Mouse (Mus musculus): ENCODE measurements at regions not wholly inside any gene's neighbourhood (a gene's known extent, or its start where the extent isn't known, plus 50 kb on each side); places are given as distances from the start of the nearest gene placed in this dataset.
A peak's percentile ranks its signal among the peaks of the same experiment; 100 is the strongest.

DNA sequence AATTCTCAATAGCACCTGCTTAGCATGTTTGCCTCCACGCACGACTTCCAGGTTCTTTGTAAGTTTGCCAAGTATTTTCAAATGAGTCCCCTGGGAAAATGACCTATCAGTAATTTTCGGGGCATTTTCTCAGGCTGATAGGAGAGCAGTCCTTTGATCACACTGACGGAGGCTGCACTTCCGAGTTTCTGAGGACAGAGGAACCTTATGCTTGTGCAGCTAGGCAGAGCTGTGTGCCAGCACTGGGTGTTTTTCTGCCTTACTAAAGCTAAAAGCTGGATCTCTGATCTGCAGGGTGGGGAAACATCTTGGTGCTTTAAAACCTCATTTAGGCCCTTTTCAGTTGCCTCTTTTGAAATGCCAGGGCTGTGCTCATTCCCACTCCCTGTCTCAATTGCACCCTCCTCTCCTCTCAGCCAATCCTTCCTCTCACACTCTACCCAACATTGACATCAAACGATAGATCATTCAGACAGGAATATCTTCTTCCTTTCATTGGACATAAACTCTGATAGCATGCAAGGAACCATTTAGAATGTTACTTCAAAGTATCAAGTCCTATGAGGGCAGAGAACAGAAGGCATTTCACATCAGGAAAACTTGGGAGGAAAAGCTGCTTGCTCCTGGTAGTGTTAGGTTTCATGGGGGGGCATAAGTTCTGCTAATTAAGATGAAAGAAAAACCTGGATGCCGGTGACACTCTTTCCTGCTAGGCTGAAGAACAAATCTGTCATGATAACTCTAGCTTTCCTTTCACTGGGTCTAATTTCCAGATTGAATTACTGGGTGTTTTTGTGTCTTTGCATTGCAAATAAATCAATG, 95.3 kb downstream of the Lurap1l start:
- DNase-seq (ENCODE audit: low spot score in 2 of 2), result no peak

DNA sequence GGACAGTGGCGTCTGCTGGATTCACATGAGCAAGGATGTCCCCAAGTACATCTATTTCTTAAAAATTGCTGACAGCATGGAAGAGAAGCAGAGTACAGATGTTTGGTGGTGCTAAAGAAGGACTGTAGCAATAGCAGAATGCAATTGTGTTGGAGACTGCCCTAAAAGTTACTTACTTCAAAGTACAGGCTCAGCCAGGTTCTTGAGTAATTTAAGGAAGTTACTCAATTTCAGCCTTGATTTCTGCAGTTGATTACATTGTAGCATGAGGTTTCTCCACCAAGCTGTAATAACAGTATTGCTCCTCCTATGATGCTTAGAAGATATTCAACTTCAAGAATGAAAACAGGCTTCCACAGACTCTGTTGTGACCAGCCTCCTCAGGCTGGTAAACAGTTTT, 96.1 kb downstream of the Lurap1l start:
- no peak for DNase-seq (ENCODE audit: low spot score in 2 of 2)

DNA sequence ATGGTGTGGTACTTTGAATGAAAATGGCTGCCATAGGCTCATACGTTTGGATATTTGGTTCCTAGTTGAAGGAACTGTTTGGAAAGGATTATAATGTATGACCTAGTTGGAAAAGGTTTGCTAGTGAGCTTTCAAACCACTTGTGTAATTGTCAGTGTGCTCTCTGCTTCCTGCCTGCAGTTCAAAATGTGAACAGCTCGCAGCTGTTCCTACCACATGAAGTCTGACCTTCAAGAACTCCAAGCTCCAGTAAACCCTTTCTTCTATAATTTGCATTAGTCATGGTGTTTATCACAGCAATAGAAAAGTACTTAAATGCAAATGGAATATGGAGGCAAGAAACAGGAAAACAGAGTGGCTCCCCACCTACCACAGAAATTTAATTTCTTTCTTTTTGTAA, 111.4 kb downstream of the Lurap1l start:
- no peak for DNase-seq (ENCODE audit: low spot score in 2 of 2)

DNA sequence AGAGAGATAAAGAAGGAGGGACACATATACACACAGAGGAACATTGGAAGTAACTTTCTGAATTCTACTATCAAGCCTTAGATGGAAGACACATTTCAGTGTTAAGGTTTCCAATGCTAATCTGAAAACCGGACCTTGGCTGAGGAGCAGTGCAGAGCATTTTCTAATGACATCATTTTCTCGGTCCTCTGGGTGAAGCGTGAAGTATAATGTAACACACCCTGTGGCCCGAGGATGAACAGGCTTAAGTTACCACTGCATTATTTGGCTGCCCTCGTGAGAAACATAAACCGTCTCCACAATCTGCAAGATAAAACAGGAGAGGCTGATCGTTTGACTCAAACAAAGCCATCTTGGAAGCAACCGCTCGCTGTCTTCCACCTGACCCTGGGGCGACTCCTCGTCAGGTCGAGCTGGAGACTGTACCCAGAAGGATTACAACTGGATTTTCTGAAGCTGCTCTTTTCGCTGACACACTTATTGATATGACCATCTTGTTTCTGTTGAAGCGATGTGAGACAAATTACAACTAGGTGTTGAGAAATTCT, 113.1 kb downstream of the Lurap1l start:
- DNase-seq (ENCODE audit: low spot score in 2 of 2), result no peak

DNA sequence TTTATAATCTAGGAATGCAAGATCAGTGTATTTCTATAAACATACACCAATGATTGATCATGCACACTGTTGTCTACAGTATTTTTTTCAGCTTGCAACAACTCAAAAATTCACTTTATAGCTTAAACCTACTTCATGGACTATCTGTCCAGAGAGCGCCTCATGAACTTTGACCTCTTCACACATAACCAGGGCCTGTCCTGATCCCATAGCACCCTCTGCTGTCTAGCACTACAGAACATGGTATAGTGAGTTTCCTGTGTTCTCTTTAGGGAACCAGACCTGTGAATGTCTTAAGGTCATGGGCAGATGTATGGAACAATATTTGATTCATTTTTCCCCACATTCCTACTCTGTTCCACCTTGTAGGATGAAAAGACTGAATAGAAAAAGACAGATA, 117.1 kb downstream of the Lurap1l start:
- DNase-seq (ENCODE audit: low spot score in 2 of 2), result no peak

DNA sequence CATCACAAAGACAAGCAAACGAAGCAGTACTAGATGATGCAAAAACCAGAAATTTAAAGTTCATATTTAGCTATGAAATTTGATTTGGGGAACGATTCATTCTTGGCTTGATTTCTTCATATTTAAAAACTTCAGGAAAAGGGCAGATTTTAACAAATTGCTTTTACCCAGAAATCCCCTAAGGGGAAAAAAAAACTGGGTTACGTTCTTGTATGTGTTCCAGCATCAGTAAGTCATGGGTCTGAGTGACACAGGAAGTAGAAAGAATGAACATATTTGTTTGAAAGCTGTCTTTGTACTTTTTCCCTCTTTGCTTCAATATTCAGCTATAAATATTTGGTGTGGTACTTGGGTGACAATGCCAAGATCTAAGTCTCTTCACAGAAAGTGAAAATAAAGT, 120.2 kb downstream of the Lurap1l start:
- DNase-seq (ENCODE audit: low spot score in 2 of 2), result no peak

DNA sequence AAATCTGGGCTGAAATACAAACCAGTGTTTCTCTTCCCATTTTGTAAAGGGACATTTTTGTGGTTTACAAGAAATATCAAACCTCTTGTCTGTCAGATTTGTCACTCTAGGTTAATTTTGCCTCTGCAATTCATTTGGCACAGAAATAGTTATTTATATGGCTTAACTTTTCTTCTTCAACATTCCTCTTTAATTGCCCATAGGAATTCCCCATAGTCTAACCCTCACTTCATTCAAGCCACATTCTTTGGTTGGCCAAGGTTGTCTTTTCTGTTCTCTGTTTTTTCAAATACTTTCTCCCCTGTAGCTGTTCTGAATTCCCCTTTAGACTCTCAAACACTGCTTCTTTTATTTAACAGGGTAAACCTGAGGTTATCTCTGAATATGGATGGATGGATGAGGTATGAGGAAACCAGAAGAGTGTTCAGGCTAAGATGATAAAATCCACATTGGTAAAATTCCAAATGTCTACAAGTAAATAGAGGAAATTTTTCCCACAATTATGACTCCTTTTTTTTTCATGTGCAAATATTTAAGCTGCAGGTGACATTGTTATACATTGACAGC, 127.0 kb downstream of the Lurap1l start:
- DNase-seq (ENCODE audit: low spot score in 2 of 2), result no peak

DNA sequence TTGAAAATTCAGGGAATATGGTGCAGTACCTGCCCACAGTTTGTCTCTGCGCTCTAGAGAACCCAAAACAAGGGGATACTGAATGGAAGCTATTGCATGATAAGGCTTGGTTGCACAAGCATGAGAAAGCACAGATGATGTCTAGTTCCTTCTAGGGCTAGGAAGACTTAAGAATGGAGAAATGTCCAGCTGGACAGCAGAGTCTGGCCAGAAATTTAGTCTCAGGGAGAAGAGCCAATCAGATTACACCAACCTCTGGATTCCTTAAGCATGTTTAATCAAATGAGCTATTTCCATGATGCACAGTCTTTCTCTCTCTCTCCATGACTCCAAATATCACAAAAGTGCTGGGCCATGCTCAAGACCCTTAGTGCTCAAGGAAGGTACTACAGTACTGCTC, 147.8 kb downstream of the Lurap1l start:
- no peak for DNase-seq (ENCODE audit: low spot score in 2 of 2)

DNA sequence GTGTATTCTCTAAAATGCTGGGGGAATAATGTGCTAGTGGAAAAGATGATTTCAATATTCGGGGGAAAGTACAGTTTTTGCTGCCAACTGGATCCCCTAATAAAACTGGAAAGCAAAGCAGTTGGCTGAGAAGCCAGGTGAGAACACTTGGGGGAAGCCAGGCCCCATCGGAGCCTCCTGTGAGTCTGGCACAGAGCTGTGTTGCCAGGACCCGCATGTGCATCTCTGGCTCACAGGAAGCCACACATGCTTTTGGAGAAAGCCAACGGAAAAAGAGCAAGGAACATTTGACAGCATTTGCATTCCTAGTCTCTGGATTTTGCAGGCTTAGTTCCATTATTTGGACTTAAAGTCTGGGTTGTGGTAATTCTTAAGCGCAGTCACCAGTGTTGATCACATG, 148.4 kb downstream of the Lurap1l start:
- no peak for DNase-seq (ENCODE audit: low spot score in 2 of 2)

DNA sequence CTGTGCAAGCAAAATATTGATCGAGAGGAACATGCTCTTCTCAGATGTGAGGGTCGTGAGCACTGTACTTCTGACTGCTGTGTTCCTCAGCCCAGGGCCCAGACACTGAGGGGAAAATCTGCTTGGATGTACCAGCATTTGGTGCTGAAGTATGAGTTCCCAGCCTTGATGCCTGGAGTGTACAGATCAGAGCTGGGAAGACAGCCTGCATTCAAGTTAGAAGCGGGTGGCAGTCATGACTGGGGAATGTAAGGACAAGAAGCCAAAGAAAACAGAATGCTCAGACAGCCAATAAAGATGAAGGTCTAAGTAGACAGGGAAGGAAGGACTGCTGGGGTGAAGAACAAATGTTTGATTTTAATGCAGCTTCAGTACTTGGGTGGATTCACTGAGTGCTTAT, 148.9 kb downstream of the Lurap1l start:
- peak in 1 of 2 experiments; percentile 2 for DNase-seq (ENCODE audit: low spot score in 2 of 2)

DNA sequence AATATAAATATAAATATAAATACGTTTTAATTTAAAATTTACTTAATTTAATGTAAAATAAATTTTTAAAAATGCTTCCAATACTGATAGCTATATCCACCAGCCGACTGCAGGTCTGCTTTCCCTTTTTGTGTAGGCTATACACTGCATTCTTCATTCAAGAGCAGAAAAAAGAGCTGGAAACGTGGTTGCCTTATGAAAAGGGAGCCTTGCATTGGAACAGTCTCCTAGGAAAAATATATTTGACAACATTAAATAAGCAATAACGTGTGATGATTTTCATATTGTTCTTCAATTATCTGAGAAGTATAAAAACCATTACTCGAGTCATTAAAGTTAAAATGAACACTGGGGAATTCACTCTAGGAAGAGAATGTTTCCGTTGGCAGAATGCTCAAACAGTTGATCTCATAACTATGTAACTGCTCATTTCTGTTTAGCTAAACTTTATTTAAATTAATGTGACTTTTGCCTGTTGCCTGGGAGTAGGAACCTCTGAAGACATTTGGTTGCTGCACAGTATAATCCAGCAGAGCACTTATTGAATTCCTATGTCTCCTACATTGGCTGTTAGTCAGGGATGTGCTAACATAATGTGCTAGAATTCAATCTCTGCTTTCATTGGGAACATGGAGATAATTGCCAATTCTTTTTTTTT, 172.0 kb downstream of the Lurap1l start:
- no peak for DNase-seq (ENCODE audit: low spot score in 2 of 2)

DNA sequence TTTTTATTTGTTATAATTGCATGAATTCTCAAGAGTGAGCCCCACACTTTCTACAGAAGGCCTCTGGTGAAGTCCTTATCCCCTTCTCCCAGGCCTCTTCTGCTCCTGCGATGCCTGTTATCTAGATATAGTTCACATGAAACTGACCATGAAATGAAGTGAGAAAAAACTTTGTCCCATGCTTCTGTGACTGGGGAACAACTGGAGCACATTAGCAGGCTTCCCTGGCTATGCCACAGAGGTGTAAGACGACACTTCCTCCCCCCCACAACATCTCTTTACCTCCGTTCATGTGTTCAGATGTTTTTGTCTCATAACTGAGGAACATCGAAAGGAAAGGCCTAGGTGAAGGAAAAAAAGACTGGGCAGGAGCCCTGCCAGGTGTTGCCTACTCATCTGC, 174.7 kb downstream of the Lurap1l start:
- DNase-seq (ENCODE audit: low spot score in 2 of 2), result no peak

DNA sequence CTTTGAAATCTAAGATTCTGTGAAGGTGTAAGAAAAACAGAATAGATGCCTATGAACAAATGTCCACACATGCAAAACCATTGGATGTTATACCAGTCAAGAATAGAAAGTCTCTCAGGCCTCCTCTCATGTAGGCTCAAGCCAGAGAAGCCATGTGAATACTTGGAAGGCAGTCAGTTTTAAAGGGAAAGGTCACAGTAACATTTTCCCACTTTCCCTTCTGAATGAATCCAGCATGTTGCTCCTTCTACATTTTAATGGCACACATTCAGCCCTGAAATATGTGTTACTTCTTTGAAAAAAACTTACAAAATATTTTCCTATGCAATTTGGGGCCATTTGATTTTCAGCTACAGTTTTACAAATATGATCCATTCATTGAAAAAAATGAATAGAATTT, 186.1 kb downstream of the Lurap1l start:
- DNase-seq (ENCODE audit: low spot score in 2 of 2), result no peak

DNA sequence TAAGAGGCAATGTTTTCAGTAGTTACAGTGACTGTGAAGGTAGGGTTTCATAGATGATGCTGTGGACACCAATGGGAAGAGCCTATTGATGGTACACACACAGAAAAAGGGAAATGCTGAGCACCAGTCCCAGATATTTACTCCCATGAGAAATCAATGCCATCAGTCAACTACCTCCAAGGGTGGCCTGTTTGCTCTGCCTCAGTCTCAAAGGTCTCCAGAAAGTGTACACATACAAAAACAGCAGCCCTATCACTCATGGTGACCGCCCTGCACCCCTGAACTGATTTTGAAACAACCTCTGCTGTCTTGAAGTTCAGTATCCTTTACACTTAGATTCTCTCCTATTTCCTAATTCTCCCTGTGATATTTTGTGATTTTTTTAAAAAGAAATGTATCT, 187.2 kb downstream of the Lurap1l start:
- no peak for DNase-seq (ENCODE audit: low spot score in 2 of 2)

DNA sequence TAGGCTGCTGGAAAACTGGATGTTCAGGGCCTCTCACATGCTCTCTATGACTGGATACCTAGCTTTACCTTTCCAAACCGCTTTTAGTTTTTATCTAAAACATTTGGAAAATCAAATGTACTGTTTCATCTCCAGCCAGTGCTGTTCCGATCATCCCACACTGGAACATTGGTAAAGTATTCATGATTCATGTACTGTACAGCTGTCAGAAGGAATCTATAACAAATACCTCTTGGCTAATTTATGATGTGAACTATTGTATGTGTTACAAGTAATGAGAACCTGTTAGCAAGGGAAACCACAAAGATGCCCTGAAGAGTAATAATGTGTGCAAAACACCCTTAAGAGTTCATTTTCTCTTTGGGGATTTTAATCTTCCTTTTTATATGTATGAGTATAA, 190.6 kb downstream of the Lurap1l start:
- no peak for DNase-seq (ENCODE audit: low spot score in 2 of 2)

DNA sequence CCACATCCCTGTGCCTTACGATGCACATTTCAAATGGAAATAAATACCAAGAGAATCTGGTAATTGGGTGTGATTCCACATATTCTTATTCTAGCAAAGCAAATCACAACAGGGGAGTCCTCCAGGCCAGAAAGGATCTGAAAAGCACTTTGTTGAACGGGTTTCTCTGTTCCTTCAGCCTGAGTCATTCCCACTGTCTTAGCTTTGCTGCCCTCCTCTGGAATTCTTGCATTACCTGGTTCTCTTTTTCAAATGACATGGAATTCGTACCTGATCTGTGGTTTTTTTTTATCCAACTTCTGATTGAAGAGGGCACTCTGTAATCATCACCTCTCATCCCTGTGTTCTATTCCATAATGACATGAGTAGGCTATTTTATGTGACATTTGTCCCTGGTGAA, 200.9 kb downstream of the Lurap1l start:
- peak in 1 of 2 experiments; percentile 3 for DNase-seq (ENCODE audit: low spot score in 2 of 2)

DNA sequence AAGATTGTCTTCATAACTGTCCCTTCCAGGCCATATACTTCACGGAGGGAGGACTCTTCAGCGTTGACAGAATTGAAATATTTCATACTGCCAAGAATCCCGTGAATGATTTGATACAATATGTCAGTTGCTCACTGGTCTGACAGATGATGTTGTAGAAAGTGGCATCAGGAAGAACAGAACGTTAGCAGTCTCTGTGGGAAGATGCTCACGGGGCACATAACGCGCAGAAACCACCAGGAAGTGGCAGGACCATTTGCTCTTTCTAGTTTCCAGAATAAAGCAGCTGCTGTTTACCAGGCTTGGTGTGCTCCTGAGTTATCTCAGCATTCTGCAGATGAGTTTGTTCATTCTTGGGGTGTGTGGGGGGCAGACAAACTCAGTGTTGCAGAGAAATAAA, 206.0 kb downstream of the Lurap1l start:
- DNase-seq (ENCODE audit: low spot score in 2 of 2), result no peak

DNA sequence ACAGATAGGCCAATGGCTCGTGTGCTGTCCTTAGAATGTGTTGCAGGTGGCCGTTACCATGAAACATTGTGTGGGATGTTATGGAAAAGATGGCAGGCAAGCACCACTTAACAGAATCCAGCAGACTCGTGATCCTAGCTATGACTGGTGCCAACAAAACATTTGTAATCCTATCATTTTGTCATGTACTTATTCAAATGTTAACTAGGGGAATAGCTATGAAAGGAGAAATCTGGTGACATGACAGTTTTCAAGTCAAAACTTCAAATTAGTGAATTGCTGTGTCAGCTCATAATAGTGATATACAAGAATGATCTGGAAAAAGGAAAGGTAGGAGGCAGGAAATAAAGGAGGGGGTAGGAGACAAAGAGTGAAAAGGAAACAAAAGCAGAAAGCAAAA, 213.7 kb downstream of the Lurap1l start:
- DNase-seq (ENCODE audit: low spot score in 2 of 2), result no peak

DNA sequence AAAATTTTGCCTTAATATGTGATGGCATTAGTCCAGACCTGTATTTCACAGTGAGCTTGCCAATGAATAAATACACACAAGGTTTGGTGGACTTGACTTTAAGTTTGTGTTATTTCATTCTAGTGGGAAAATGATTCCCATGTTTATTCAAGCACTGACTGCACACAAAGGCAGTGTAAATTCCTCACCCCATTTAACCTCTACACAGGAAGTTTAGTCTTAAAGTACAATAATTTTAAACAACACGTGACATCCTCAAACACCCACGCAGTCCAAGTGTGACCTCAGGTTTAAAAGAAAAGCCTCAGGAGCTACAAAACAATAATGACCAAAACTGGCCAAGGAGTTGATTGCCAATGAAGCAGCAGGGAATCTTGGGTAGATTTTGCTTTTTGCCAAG, 219.4 kb downstream of the Lurap1l start:
- no peak for DNase-seq (ENCODE audit: low spot score in 2 of 2)

DNA sequence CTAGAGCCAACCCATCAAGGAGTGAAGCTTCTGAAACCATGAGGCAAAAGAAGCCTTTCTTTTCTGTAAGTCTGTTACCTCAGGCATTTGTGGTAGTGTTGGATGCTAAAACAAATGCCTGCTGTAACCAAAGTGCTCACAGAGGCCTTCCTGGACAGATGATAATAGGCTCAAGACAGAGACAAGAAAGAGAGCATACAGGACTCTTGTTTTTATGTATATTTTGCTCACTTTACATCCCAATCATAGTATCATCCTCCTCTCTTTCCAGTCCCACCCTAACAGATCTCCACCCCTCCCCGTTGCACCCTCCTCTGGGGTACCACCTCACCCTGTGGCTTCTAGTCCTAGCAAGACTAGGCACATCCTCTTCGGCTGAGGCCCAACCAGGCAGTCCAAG, 262.7 kb downstream of the Lurap1l start:
- DNase-seq (ENCODE audit: low spot score in 2 of 2), result no peak

DNA sequence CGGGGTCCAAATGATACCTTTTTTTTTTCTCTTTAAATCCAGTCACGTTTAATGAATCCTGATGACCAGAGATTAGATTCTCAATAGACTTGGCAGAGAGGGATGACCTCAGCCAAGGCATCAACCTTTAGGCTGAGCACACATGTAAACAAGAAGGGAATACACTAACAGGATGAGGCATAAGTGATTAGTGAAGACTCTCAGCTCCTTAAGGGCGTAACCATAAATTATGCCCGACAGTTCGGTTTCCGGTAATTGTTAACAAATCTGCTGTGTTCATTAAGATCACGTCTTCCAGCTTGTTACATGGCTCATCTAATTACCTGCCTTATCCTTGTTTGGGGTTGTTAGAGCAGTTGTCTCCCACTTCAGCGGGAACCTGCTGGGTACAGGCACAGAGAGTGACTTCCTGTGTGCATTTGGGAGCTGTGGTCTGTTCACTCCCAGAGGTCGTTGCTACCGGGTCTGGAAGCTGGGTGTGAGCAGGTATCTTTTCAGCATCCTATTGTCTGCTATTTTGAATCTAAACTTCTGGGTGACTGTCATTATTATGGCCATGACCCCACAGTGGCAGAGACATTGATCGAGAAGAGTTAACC, 265.1 kb downstream of the Mpdz start:
- DNase-seq (ENCODE audit: low spot score in 2 of 2), result no peak

Measured in left cerebral cortex, adult 18-20 months (tissue).